Mouse (Mus musculus) brain, embryonic 14.5 days (tissue): ENCODE data around the gene Zfp358. TPM values are rescaled to one million over a fixed set of nuclear protein-coding genes. Genes with fewer than 3 reads are reported as not detected.

ENCODE experiments used
- DNase-seq: peaks from one replicate; pipeline ENCODE4 v3.0.0-alpha.2; 2011; ENCODE audit warnings: low read depth
- CTCF ChIP-seq: fragments of 200-500 bp; IDR thresholded peaks from 2 replicates; pipeline ENCODE4 v1.5.1; 2012; ENCODE audit warnings: inconsistent platforms, mild to moderate bottlenecking, moderate library complexity, borderline replicate concordance; ENCODE audit not compliant: insufficient read depth, insufficient read length; ENCODE audit errors: extremely low read depth
- POLR2A ChIP-seq: fragments of 200-500 bp; IDR thresholded peaks from 2 replicates; pipeline ENCODE4 v1.6.1; 2012; ENCODE audit warnings: mild to moderate bottlenecking, inconsistent platforms, borderline replicate concordance; ENCODE audit not compliant: poor library complexity, insufficient read depth, insufficient read length, severe bottlenecking; ENCODE audit errors: extremely low read depth
- polyA plus RNA-seq: library from polyadenylated mRNA; depleted of rRNA; stranded (reverse); fragments of >200 nt; gene quantifications from 2 replicates; pipeline ENCODE4 v1.2.3, GENCODE M21; 2012

Zfp358 gene
- polyA plus RNA-seq, 1 experiment: 154 TPM

DNA sequence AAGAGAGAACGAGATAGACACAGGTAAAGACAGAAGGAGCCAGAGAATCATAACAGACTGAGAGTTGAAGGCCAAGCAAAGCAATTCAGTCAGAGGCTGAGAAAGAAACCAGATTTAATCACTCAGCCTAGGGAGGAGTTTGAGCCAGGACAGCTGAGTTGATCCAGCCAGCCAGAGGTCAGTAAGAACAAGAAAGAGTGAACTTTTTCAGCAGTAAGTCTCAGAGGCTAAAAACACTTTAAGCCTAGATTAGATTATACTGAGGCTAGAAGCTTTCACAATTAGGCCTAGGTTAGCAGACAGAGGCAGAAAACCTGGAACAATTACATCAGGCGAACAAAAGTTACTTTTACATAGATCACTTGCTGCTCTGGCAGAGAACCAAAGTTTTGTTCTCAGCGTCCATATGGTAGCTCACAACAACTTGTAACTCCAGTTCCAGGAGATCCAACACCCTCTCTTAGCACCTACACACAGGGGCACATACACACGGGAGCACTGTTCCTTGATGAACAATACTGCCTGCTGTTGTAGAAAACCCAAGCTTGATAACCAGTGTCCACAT lies 12.6 kb upstream of the Zfp358 start:
- DNase-seq: no peak
- no peak for TF ChIP-seq POLR2A
- no peak for TF ChIP-seq CTCF

DNA sequence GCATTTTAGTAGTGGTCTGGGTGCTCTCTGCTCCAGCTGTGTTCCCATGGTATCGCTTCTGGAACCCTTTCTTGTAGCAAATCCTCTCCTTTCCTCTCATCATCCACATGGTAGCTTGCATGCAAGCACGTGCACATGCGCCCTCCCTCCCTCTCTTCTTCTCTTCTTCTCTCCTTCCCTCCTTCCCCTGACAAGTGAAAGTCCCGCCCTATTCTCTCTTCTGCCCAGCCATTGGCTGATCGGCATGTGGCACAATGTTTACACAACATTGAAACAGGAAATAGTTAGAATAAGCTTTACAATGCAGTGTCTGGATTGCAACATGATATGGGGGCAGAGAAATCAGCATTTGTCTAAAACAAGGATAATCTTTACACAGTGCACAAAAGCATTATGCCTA lies 11.3 kb upstream of the Zfp358 start:
- no peak for TF ChIP-seq POLR2A
- no peak for TF ChIP-seq CTCF
- DNase-seq: no peak

DNA sequence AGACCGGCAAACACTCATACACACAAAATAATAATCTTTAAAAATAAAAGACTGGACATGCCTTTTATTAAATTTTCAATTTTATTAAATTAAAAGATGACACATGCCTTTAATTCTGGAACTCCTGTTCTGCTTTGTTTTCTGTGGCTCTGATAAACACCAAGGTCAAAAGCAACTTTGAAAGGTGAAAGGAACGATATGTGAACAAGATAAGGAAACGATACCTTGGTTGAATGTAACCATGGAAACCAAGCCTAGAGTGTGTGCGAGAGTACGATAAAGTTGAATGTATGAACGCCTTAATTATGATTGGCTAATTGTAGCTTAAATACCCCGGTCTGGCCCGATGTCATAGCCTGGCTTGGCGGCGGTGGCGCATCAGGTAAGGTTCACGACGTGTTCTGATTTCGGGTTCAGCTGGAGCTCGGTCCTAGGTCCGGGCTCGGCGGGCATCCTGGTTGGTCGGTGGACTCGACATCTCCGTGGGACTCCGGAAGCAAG lies 10.6 kb upstream of the Zfp358 start:
- TF ChIP-seq POLR2A: no peak
- DNase-seq: no peak

DNA sequence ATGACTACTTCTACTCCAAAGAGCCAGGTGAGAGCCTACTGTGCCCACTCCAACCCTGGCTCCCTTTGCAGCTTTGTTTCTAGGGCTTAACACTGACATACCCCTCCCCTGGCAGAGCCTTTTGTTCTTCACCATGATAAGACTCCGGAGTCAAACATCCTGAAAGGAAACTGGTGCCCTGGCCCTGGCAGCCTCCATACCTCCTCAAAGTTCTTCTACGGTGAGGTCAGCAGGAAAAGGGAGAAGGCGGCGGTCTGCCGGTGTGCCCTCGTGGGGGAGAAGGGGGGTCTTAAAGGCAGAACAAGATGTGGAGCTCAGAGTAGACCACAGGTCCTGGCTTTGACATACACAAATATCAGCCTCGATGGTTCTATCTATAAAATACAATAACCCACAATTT lies 9.4 kb upstream of the Zfp358 start:
- no peak for DNase-seq
- no peak for TF ChIP-seq CTCF
- no peak for TF ChIP-seq POLR2A

DNA sequence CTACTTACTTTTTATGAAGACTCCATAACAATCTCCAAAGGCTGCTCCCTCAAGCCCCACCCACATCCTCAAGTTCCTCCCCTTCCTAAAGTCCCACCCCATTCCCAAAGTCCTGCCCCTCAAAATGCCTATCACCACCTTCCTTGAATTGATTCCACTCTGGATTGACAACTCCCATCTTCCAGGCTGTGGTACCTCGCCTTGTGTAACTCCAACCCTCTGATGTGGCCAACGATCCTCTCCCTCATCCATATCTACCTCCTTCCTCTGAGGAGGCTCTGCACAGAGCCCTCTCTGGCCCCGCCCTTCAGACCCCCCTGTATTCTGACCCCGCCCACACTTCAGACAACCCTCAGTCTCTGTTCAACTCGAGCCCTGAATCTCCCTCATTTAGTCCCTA lies 7.7 kb upstream of the Zfp358 start:
- TF ChIP-seq POLR2A: no peak
- TF ChIP-seq CTCF: no peak
- no peak for DNase-seq

DNA sequence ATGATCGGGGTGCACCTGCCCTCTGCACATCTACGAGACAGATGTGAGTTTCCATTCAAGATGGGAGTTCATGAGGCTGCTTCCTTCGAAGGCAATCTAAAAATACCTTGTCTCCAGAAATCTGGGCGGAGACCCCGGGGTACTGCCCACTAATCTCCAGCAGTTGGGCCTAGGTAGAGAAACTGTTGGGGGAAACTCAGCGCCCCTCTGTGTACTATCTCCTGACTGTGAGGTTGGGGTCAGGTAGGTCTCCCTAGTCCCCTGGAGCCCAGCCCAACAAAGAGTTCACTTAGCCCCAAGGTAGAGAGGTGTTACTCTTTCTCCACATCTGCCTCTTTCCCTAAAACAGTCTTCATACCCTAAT lies 889 bp downstream of the Zfp358 start:
- no peak for DNase-seq
- no peak for TF ChIP-seq POLR2A
- TF ChIP-seq CTCF: no peak

DNA sequence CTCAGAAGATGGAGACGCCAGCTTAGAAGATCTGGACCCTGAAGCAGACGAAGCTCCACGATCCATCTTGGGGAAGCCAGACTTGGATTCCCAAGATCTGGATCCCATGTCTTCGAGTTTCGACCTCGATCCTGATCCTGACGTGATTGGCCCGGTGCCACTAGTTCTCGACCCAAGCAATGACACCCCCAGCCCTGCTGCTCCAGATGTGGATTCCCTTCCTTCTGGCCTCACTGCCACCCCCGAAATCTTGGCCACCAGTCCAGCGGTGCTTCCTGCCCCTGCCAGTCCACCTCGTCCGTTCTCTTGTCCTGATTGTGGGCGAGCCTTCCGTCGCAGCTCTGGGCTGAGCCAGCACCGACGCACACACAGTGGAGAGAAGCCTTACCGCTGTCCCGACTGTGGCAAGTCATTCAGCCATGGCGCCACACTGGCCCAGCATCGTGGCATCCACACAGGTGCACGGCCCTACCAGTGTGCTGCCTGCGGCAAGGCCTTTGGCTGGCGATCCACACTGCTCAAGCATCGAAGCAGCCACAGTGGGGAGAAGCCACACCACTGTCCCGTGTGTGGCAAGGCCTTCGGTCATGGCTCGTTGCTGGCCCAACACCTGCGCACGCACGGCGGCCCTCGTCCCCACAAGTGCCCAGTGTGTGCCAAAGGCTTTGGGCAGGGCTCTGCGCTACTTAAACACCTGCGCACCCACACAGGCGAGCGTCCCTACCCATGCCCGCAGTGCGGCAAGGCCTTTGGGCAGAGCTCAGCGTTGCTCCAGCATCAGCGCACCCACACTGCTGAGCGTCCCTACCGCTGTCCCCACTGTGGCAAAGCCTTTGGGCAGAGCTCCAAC lies 2.9 kb downstream of the Zfp358 start:
- TF ChIP-seq POLR2A: no peak
- no peak for TF ChIP-seq CTCF
- DNase-seq: no peak

DNA sequence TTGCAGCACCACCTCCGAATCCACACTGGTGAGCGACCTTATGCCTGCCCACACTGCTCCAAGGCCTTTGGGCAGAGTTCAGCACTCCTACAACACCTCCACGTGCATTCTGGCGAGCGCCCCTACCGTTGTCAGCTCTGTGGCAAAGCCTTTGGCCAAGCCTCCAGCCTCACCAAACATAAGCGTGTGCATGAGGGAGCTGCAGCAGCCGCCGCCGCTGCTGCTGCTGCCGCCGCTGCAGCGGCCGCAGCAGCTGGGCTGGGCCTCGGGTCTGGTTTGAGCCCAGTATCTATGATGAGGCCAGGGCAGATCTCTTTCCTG lies 3.5 kb downstream of the Zfp358 start:
- TF ChIP-seq CTCF (no peak), POLR2A (no peak)
- DNase-seq: no peak

DNA sequence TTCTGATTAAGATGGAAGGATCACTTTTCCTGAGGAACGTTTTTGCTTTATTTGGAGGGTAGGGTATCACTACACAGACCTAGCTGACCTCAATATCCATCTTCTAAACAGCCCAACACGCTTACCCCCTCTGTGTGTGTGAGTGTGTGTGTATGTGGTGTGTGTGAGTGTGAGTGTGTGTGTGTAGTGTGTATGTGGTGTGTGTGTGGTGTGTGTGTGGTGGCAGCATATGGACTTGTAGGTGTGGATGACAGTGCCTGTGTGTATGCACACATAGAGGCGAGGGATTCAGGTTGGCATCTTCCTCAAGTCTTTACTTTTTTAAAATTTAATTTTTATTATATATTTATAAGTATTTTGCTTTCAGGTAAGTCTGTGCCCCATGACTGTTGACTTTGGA lies 5.6 kb downstream of the Zfp358 start:
- TF ChIP-seq POLR2A (no peak), CTCF (no peak)
- no peak for DNase-seq

DNA sequence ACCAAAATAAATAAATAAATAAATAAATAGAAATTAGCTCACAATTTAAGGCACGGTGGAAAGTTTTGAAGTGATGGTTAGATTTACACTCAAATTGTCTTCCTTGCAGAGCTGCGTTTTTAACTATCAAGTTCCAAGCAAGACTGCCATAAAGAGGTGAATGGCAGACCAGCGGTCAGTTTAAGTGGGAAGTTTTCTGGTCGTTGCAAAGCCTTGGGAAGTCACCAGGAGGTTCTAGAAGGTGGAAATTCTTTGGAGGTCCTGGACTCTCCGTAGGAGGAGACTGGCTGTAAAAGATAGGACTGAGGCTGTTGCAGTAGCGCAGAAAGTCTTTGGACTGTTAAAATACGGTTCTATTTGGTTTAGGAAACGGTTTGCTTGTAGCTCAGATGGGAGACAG lies 6.8 kb downstream of the Zfp358 start:
- TF ChIP-seq POLR2A (no peak), CTCF (no peak)
- DNase-seq: no peak

DNA sequence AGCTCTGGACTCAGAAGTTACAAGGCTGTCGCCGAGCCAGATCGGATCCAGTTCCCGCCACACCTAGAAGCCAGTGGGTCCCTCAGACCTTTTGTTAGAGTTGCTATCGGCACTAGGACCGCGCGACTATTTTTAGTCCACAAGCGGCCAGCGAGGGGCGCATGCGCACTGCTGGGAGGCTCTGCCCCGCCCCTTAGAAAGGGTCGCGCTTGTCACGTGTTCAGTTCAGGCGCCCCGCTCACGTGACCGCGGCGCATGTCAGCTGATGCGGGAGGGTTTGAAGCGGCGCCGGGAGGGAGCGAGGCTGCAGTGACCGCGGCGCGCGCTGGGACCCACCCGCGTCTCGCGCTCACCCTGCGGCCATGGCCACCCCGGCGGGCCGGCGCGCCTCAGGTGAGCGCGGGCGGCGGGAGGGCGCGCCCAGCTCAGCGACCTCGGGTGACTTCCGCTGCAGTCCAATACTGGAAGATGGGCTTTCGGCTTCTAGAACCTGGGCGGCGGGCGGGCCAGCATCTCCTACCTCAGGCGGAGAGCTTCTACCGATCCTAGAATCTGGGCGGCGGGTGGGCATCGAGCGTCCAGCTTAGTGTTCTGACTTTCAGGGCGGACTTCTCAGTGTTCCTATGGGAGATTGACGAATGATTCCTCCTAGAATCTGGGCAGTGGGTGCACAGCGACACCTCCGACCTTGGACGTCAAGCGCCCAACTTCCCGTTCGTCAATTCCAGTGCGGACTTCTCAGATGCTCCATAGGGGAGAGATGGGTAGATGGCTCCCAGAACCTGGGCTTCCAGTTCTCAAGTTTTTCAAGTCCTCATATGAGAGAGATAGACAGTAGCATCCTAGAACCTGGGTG lies 7.5 kb downstream of the Zfp358 start, which contains the start of gene Mcoln1:
Mcoln1 (plus strand) TSS at position 223 of the 856 bp plus-strand sequence.
- TF ChIP-seq POLR2A: peak; percentile 86
- 0 out of 2 replicates have a peak, but pooled peaks have one; percentile 1 for TF ChIP-seq CTCF
- DNase-seq: peak; percentile 99
